Mouse (Mus musculus): ENCODE results near the gene Ttc7b. TPM values are rescaled to one million over a fixed set of nuclear protein-coding genes. Genes with fewer than 3 reads are reported as not detected.

The Ttc7b gene
- total RNA-seq, 1 experiment: 19.0 TPM

DNA sequence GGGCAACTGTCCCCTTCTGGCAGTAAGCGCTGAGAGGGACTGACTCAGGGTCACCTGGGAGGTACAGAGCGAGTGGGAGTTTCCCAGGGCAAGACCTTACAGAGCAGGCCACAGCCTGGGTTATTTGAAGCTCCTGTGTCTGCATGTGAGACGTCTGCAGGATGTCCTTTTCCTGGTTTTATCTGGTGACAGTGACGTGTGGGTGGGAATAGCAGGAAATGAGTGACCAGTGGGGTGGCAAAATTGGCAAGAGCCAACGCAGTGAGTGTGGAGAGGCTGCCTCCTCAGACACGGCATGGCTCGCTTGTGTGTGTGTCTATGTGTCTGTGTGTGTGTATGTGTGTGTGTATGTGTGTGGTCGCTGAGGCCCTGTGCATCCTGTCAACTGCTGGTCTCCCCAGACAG is 221.3 kb downstream of the Ttc7b start:
- in situ Hi-C loops (cut with MboI; ENCODE audit: low sequenced_read_pairs in 2 of 2, unreplicated experiment in 2 of 2): no loop called here
- no peak for TF ChIP-seq CHD2 (IDR thresholded peaks at IDR 0.05; ENCODE audit: low read depth, low read length)
- no peak for TF ChIP-seq HCFC1 (IDR thresholded peaks at IDR 0.05; ENCODE audit: borderline replicate concordance, insufficient read depth, low read length)
- TF ChIP-seq MAFK (IDR thresholded peaks at IDR 0.05; ENCODE audit: insufficient read depth, low read depth, low read length): no peak
- no peak for TF ChIP-seq ZC3H11A (IDR thresholded peaks at IDR 0.05; ENCODE audit: borderline replicate concordance, low read depth, low read length)
- TF ChIP-seq ZNF384 (IDR thresholded peaks at IDR 0.05; ENCODE audit: low read depth, low read length): no peak
- Histone ChIP-seq H3K27ac (ENCODE audit: insufficient read depth, low read depth, low read length, poor library complexity, severe bottlenecking) (no peak overlapping the region), H3K36me3 (ENCODE audit: control insufficient read depth, insufficient read depth, low read length, poor library complexity, severe bottlenecking) (peaks cover 3% of the 10 kb centered on the region; the same call in 1 of the 2 replicates), H3K9me3 (ENCODE audit: control insufficient read depth, insufficient read depth, low read depth, low read length) (no peaks in the 10 kb centered on the region), H3K4me1 (ENCODE audit: control insufficient read depth in 2 of 2, insufficient read depth in 2 of 2, low read length in 2 of 2, poor library complexity in 1 of 2) (no peaks in the 10 kb centered on the region), H3K4me3 (ENCODE audit: insufficient read depth in 1 of 2, low read depth in 1 of 2, low read length in 2 of 2, poor library complexity in 1 of 2, severe bottlenecking in 1 of 2) (no peak overlapping the region), H3K9ac (ENCODE audit: insufficient read depth, low read depth, low read length, poor library complexity, severe bottlenecking) (no peak overlapping the region)
- DNase-seq (ENCODE audit: low read depth, low spot score): no peak

DNA sequence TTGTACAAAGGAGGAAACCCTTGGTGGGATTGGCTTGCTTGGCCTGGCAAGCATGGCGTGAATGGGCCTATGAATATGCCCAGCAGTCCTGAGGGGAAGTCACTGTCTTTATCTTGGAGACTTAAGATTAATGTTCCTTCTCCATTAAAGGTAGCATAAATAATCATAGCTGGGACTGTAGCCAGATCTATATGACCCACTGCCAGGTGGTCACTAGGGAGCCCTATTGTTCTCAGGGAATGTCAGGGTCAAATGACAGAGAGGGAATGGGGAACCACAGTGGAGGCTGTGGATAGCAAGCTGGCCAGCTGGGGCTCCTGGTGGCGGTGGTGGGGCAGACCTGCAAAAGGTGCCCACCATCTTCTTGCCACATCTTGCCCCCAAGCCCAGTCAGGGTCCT is 221.8 kb downstream of the Ttc7b start:
- Histone ChIP-seq H3K27ac (ENCODE audit: insufficient read depth, low read depth, low read length, poor library complexity, severe bottlenecking) (no peak overlapping the region), H3K4me1 (ENCODE audit: control insufficient read depth in 2 of 2, insufficient read depth in 2 of 2, low read length in 2 of 2, poor library complexity in 1 of 2) (no peaks in the 10 kb centered on the region), H3K9me3 (ENCODE audit: control insufficient read depth, insufficient read depth, low read depth, low read length) (no peaks in the 10 kb centered on the region), H3K4me3 (ENCODE audit: insufficient read depth in 1 of 2, low read depth in 1 of 2, low read length in 2 of 2, poor library complexity in 1 of 2, severe bottlenecking in 1 of 2) (no peak overlapping the region), H3K36me3 (ENCODE audit: control insufficient read depth, insufficient read depth, low read length, poor library complexity, severe bottlenecking) (peaks cover 3% of the 10 kb centered on the region; the same call in 1 of the 2 replicates), H3K9ac (ENCODE audit: insufficient read depth, low read depth, low read length, poor library complexity, severe bottlenecking) (no peak overlapping the region)
- DNase-seq (ENCODE audit: low read depth, low spot score): no peak
- no peak for TF ChIP-seq ZNF384 (IDR thresholded peaks at IDR 0.05; ENCODE audit: low read depth, low read length)
- TF ChIP-seq HCFC1 (IDR thresholded peaks at IDR 0.05; ENCODE audit: borderline replicate concordance, insufficient read depth, low read length): no peak
- no peak for TF ChIP-seq CHD2 (IDR thresholded peaks at IDR 0.05; ENCODE audit: low read depth, low read length)
- no peak for TF ChIP-seq ZC3H11A (IDR thresholded peaks at IDR 0.05; ENCODE audit: borderline replicate concordance, low read depth, low read length)
- no peak for TF ChIP-seq MAFK (IDR thresholded peaks at IDR 0.05; ENCODE audit: insufficient read depth, low read depth, low read length)
- in situ Hi-C loops (cut with MboI; ENCODE audit: low sequenced_read_pairs in 2 of 2, unreplicated experiment in 2 of 2): no loop called here

DNA sequence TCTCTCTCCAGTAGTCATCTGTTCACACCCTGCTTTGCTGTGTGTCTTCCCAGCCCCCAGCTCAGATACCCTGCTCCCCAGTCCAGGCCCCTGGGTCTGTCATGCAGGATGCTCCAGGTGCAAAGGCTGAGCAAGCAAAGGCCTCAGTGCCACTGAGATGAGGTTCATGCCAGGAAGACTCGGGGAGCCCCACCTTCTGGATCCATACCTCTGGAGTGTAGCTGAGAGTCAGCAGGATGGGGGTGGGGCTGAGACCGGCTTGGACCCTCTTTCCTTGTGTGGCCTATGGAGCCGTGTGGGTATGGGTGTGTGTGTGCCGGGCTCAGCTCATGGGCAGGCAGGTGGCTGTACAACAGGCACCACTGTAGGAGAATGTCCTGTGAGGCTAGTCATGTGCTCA is 222.7 kb downstream of the Ttc7b start:
- in situ Hi-C loops (cut with MboI; ENCODE audit: low sequenced_read_pairs in 2 of 2, unreplicated experiment in 2 of 2): no loop called here
- TF ChIP-seq HCFC1 (IDR thresholded peaks at IDR 0.05; ENCODE audit: borderline replicate concordance, insufficient read depth, low read length) (no peak), MAFK (IDR thresholded peaks at IDR 0.05; ENCODE audit: insufficient read depth, low read depth, low read length) (no peak), ZNF384 (IDR thresholded peaks at IDR 0.05; ENCODE audit: low read depth, low read length) (no peak), CHD2 (IDR thresholded peaks at IDR 0.05; ENCODE audit: low read depth, low read length) (no peak), ZC3H11A (IDR thresholded peaks at IDR 0.05; ENCODE audit: borderline replicate concordance, low read depth, low read length) (no peak)
- no peaks in the 10 kb centered on the region for H3K4me1 ChIP-seq (ENCODE audit: control insufficient read depth in 2 of 2, insufficient read depth in 2 of 2, low read length in 2 of 2, poor library complexity in 1 of 2)
- peaks cover 3% of the 10 kb centered on the region; the same call in 1 of the 2 replicates for H3K36me3 ChIP-seq (ENCODE audit: control insufficient read depth, insufficient read depth, low read length, poor library complexity, severe bottlenecking)
- H3K27ac ChIP-seq (ENCODE audit: insufficient read depth, low read depth, low read length, poor library complexity, severe bottlenecking): no peak overlapping the region
- H3K9ac ChIP-seq (ENCODE audit: insufficient read depth, low read depth, low read length, poor library complexity, severe bottlenecking): no peak overlapping the region
- no peaks in the 10 kb centered on the region for H3K9me3 ChIP-seq (ENCODE audit: control insufficient read depth, insufficient read depth, low read depth, low read length)
- H3K4me3 ChIP-seq (ENCODE audit: insufficient read depth in 1 of 2, low read depth in 1 of 2, low read length in 2 of 2, poor library complexity in 1 of 2, severe bottlenecking in 1 of 2): no peak overlapping the region
- DNase-seq (ENCODE audit: low read depth, low spot score): no peak

GRCm38 (mm10) chr12:100294457-100294856 is 226.2 kb downstream of the Ttc7b start:
- Histone ChIP-seq H3K4me3 (ENCODE audit: insufficient read depth in 1 of 2, low read depth in 1 of 2, low read length in 2 of 2, poor library complexity in 1 of 2, severe bottlenecking in 1 of 2) (no peak overlapping the region), H3K36me3 (ENCODE audit: control insufficient read depth, insufficient read depth, low read length, poor library complexity, severe bottlenecking) (no peaks in the 10 kb centered on the region), H3K9me3 (ENCODE audit: control insufficient read depth, insufficient read depth, low read depth, low read length) (no peaks in the 10 kb centered on the region), H3K9ac (ENCODE audit: insufficient read depth, low read depth, low read length, poor library complexity, severe bottlenecking) (no peak overlapping the region), H3K4me1 (ENCODE audit: control insufficient read depth in 2 of 2, insufficient read depth in 2 of 2, low read length in 2 of 2, poor library complexity in 1 of 2) (0 out of 4 replicates have a peak, but pooled peaks cover 0 to 3% of the 10 kb centered on the region in 2 experiments), H3K27ac (ENCODE audit: insufficient read depth, low read depth, low read length, poor library complexity, severe bottlenecking) (no peak overlapping the region)
- in situ Hi-C loops (cut with MboI; ENCODE audit: low sequenced_read_pairs in 2 of 2, unreplicated experiment in 2 of 2): no loop called here
- DNase-seq (ENCODE audit: low read depth, low spot score): peak; percentile 16
- no peak for TF ChIP-seq HCFC1 (IDR thresholded peaks at IDR 0.05; ENCODE audit: borderline replicate concordance, insufficient read depth, low read length)
- TF ChIP-seq ZC3H11A (IDR thresholded peaks at IDR 0.05; ENCODE audit: borderline replicate concordance, low read depth, low read length): peak; percentile 20; the same call in 1 of the 2 replicates

GRCm38 (mm10) chr12:100293956-100294355 is 226.7 kb downstream of the Ttc7b start:
- in situ Hi-C loops (cut with MboI; ENCODE audit: low sequenced_read_pairs in 2 of 2, unreplicated experiment in 2 of 2): no loop called here
- Histone ChIP-seq H3K36me3 (ENCODE audit: control insufficient read depth, insufficient read depth, low read length, poor library complexity, severe bottlenecking) (no peaks in the 10 kb centered on the region), H3K4me3 (ENCODE audit: insufficient read depth in 1 of 2, low read depth in 1 of 2, low read length in 2 of 2, poor library complexity in 1 of 2, severe bottlenecking in 1 of 2) (no peak overlapping the region), H3K9ac (ENCODE audit: insufficient read depth, low read depth, low read length, poor library complexity, severe bottlenecking) (no peak overlapping the region), H3K4me1 (ENCODE audit: control insufficient read depth in 2 of 2, insufficient read depth in 2 of 2, low read length in 2 of 2, poor library complexity in 1 of 2) (0 out of 4 replicates have a peak, but pooled peaks cover 0 to 3% of the 10 kb centered on the region in 2 experiments), H3K9me3 (ENCODE audit: control insufficient read depth, insufficient read depth, low read depth, low read length) (no peaks in the 10 kb centered on the region), H3K27ac (ENCODE audit: insufficient read depth, low read depth, low read length, poor library complexity, severe bottlenecking) (no peak overlapping the region)
- DNase-seq (ENCODE audit: low read depth, low spot score): no peak
- TF ChIP-seq ZC3H11A (IDR thresholded peaks at IDR 0.05; ENCODE audit: borderline replicate concordance, low read depth, low read length) (no peak), HCFC1 (IDR thresholded peaks at IDR 0.05; ENCODE audit: borderline replicate concordance, insufficient read depth, low read length) (no peak), MAFK (IDR thresholded peaks at IDR 0.05; ENCODE audit: insufficient read depth, low read depth, low read length) (no peak), ZNF384 (IDR thresholded peaks at IDR 0.05; ENCODE audit: low read depth, low read length) (no peak), CHD2 (IDR thresholded peaks at IDR 0.05; ENCODE audit: low read depth, low read length) (no peak)
